Mouse (Mus musculus) myocyte (in vitro differentiated cells): ENCODE measurements around the gene Osgep.

Source experiments
- CEBPB ChIP-seq: IDR thresholded peaks from 2 replicates; pipeline ENCODE4 v1.6.1; 2011; ENCODE audit warnings: mild to moderate bottlenecking, moderate library complexity; ENCODE audit not compliant: poor library complexity, insufficient read depth, severe bottlenecking
- E2F4 ChIP-seq: IDR thresholded peaks from one replicate; pipeline ENCODE4 v1.6.1; 2011; ENCODE audit warnings: mild to moderate bottlenecking, control low read depth, moderate library complexity; ENCODE audit not compliant: insufficient read depth
- MAX ChIP-seq: IDR thresholded peaks from one replicate; pipeline ENCODE4 v1.6.1; 2011; ENCODE audit warnings: low read depth, mild to moderate bottlenecking, control low read depth
- MYOD1 ChIP-seq, 3 experiments: IDR thresholded peaks; one replicate each; pipeline ENCODE4 v1.6.1; 2011; ENCODE audit warnings: control low read depth in 2 of 3, low read depth in 2 of 3, mild to moderate bottlenecking in 2 of 3, moderate library complexity in 1 of 3; ENCODE audit not compliant: insufficient read length in 2 of 3, control insufficient read depth in 1 of 3
- POLR2A ChIP-seq: IDR thresholded peaks from one replicate; pipeline ENCODE4 v1.6.1; 2011; ENCODE audit warnings: low read depth, mild to moderate bottlenecking, control low read depth, moderate library complexity; ENCODE audit not compliant: insufficient read length
- POLR2AphosphoS2 ChIP-seq: IDR thresholded peaks from one replicate; pipeline ENCODE4 v1.6.1; 2011; ENCODE audit warnings: low read depth, control low read depth; ENCODE audit not compliant: insufficient read length
- TCF12 ChIP-seq: IDR thresholded peaks from one replicate; pipeline ENCODE4 v1.6.1; 2011; ENCODE audit warnings: mild to moderate bottlenecking, control low read depth; ENCODE audit not compliant: poor library complexity, insufficient read depth, severe bottlenecking
- TCF3 ChIP-seq: IDR thresholded peaks from one replicate; pipeline ENCODE4 v1.6.1; 2011; ENCODE audit warnings: low read depth, control low read depth; ENCODE audit not compliant: insufficient read length
- USF1 ChIP-seq: IDR thresholded peaks from one replicate; pipeline ENCODE4 v1.6.1; 2011; ENCODE audit warnings: low read depth, mild to moderate bottlenecking, control low read depth, moderate library complexity

GRCm38 (mm10) chr14:50930754-50931492, 6.2 kb upstream of the Osgep start, which contains the start of the genes Pip4p1 and Pnp:
- TF ChIP-seq CEBPB (no peak), MAX (no peak), POLR2A (peak; percentile 83), USF1 (peak; percentile 98), POLR2AphosphoS2 (peak; percentile 67), TCF12 (no peak), E2F4 (peak; percentile 33), MYOD1 (IDR thresholded peaks at IDR 0.05; ENCODE audit: control insufficient read depth in 1 of 3, insufficient read length in 2 of 3, low read depth in 2 of 3) (peak in 2 of 3 experiments; percentile 21 to 45), TCF3 (no peak)
